Mouse (Mus musculus): ENCODE measurements at regions not wholly inside any gene's neighbourhood (a gene's known extent, or its start where the extent isn't known, plus 50 kb on each side); places are given as distances from the start of the nearest gene placed in this dataset.

GRCm38 (mm10) chr14:48942882-48943281, 123.0 kb upstream of the Ap5m1 start:
- no peaks in the 10 kb centered on the region for H3K36me3 ChIP-seq (ENCODE audit: insufficient read depth, low read length)
- TF ChIP-seq POU5F1 (IDR thresholded peaks at IDR 0.05; ENCODE audit: borderline replicate concordance, low read length) (no peak), NANOG (IDR thresholded peaks at IDR 0.05; ENCODE audit: borderline replicate concordance, low read length) (no peak), CTCF (conservative IDR thresholded peaks at IDR 0.05; ENCODE audit: low read length) (no peak)
- H3K27me3 ChIP-seq (ENCODE audit: insufficient read depth, low read length): no peaks in the 10 kb centered on the region
- no peak overlapping the region for H3K4me3 ChIP-seq (replicated peaks; ENCODE audit: low read length)
- H3K9me3 ChIP-seq (ENCODE audit: low read length): no peaks in the 10 kb centered on the region
- no peaks in the 10 kb centered on the region for H3K4me1 ChIP-seq (replicated peaks; ENCODE audit: low read depth, low read length)

- Histone ChIP-seq H3K4me3 (replicated peaks; ENCODE audit: low read length) (no peak overlapping the region), H3K27me3 (ENCODE audit: insufficient read depth, low read length) (no peaks in the 10 kb centered on the region), H3K9me3 (ENCODE audit: low read length) (no peaks in the 10 kb centered on the region), H3K4me1 (replicated peaks; ENCODE audit: low read depth, low read length) (no peaks in the 10 kb centered on the region), H3K36me3 (ENCODE audit: insufficient read depth, low read length) (no peaks in the 10 kb centered on the region)
- TF ChIP-seq CTCF (conservative IDR thresholded peaks at IDR 0.05; ENCODE audit: low read length) (no peak), POU5F1 (IDR thresholded peaks at IDR 0.05; ENCODE audit: borderline replicate concordance, low read length) (no peak), NANOG (IDR thresholded peaks at IDR 0.05; ENCODE audit: borderline replicate concordance, low read length) (no peak)
Observed at GRCm38 (mm10) chr14:48930886-48931285, 135.0 kb upstream of the Ap5m1 start.

GRCm38 (mm10) chr14:48925870-48926269, 140.0 kb upstream of the Ap5m1 start:
- Histone ChIP-seq H3K4me1 (replicated peaks; ENCODE audit: low read depth, low read length) (no peaks in the 10 kb centered on the region), H3K36me3 (ENCODE audit: insufficient read depth, low read length) (no peaks in the 10 kb centered on the region), H3K4me3 (replicated peaks; ENCODE audit: low read length) (no peak overlapping the region), H3K9me3 (ENCODE audit: low read length) (no peaks in the 10 kb centered on the region), H3K27me3 (ENCODE audit: insufficient read depth, low read length) (no peaks in the 10 kb centered on the region)
- TF ChIP-seq POU5F1 (IDR thresholded peaks at IDR 0.05; ENCODE audit: borderline replicate concordance, low read length): no peak
- no peak for TF ChIP-seq CTCF (conservative IDR thresholded peaks at IDR 0.05; ENCODE audit: low read length)
- TF ChIP-seq NANOG (IDR thresholded peaks at IDR 0.05; ENCODE audit: borderline replicate concordance, low read length): no peak

- Histone ChIP-seq H3K36me3 (ENCODE audit: insufficient read depth, low read length) (no peaks in the 10 kb centered on the region), H3K4me1 (replicated peaks; ENCODE audit: low read depth, low read length) (peaks cover 4% of the 10 kb centered on the region; the same call in 1 of the 2 replicates), H3K27me3 (ENCODE audit: insufficient read depth, low read length) (no peaks in the 10 kb centered on the region), H3K4me3 (replicated peaks; ENCODE audit: low read length) (no peak overlapping the region), H3K9me3 (ENCODE audit: low read length) (no peaks in the 10 kb centered on the region)
- no peak for TF ChIP-seq NANOG (IDR thresholded peaks at IDR 0.05; ENCODE audit: borderline replicate concordance, low read length)
- TF ChIP-seq CTCF (conservative IDR thresholded peaks at IDR 0.05; ENCODE audit: low read length): no peak
- TF ChIP-seq POU5F1 (IDR thresholded peaks at IDR 0.05; ENCODE audit: borderline replicate concordance, low read length): no peak
Observed at GRCm38 (mm10) chr14:48909420-48909819, 156.5 kb upstream of the Ap5m1 start.

- Histone ChIP-seq H3K27me3 (ENCODE audit: insufficient read depth, low read length) (no peaks in the 10 kb centered on the region), H3K9me3 (ENCODE audit: low read length) (no peaks in the 10 kb centered on the region), H3K4me3 (replicated peaks; ENCODE audit: low read length) (no peak overlapping the region), H3K4me1 (replicated peaks; ENCODE audit: low read depth, low read length) (peaks cover 4% of the 10 kb centered on the region; the same call in 1 of the 2 replicates), H3K36me3 (ENCODE audit: insufficient read depth, low read length) (no peaks in the 10 kb centered on the region)
- no peak for TF ChIP-seq NANOG (IDR thresholded peaks at IDR 0.05; ENCODE audit: borderline replicate concordance, low read length)
- TF ChIP-seq CTCF (conservative IDR thresholded peaks at IDR 0.05; ENCODE audit: low read length): no peak
Observed at GRCm38 (mm10) chr14:48907991-48908698, 157.8 kb upstream of the Ap5m1 start.

GRCm38 (mm10) chr14:48907403-48907973, 158.4 kb upstream of the Ap5m1 start:
- H3K4me3 ChIP-seq (replicated peaks; ENCODE audit: low read length): no peak overlapping the region
- no peaks in the 10 kb centered on the region for H3K27me3 ChIP-seq (ENCODE audit: insufficient read depth, low read length)
- H3K4me1 ChIP-seq (replicated peaks; ENCODE audit: low read depth, low read length): peaks cover 4% of the 10 kb centered on the region; the same call in 1 of the 2 replicates
- TF ChIP-seq NANOG (IDR thresholded peaks at IDR 0.05; ENCODE audit: borderline replicate concordance, low read length): no peak
- TF ChIP-seq CTCF (conservative IDR thresholded peaks at IDR 0.05; ENCODE audit: low read length): no peak
- TF ChIP-seq POU5F1 (IDR thresholded peaks at IDR 0.05; ENCODE audit: borderline replicate concordance, low read length): no peak
- H3K36me3 ChIP-seq (ENCODE audit: insufficient read depth, low read length): no peaks in the 10 kb centered on the region
- no peaks in the 10 kb centered on the region for H3K9me3 ChIP-seq (ENCODE audit: low read length)

GRCm38 (mm10) chr14:48906956-48907355, 158.9 kb upstream of the Ap5m1 start:
- Histone ChIP-seq H3K9me3 (ENCODE audit: low read length) (no peaks in the 10 kb centered on the region), H3K4me1 (replicated peaks; ENCODE audit: low read depth, low read length) (peaks cover 4% of the 10 kb centered on the region; the same call in 1 of the 2 replicates), H3K36me3 (ENCODE audit: insufficient read depth, low read length) (no peaks in the 10 kb centered on the region), H3K27me3 (ENCODE audit: insufficient read depth, low read length) (no peaks in the 10 kb centered on the region), H3K4me3 (replicated peaks; ENCODE audit: low read length) (no peak overlapping the region)
- no peak for TF ChIP-seq POU5F1 (IDR thresholded peaks at IDR 0.05; ENCODE audit: borderline replicate concordance, low read length)
- no peak for TF ChIP-seq NANOG (IDR thresholded peaks at IDR 0.05; ENCODE audit: borderline replicate concordance, low read length)
- TF ChIP-seq CTCF (conservative IDR thresholded peaks at IDR 0.05; ENCODE audit: low read length): no peak

GRCm38 (mm10) chr14:48904576-48904975, 161.3 kb upstream of the Ap5m1 start:
- H3K4me3 ChIP-seq (replicated peaks; ENCODE audit: low read length): no peak overlapping the region
- no peaks in the 10 kb centered on the region for H3K36me3 ChIP-seq (ENCODE audit: insufficient read depth, low read length)
- TF ChIP-seq POU5F1 (IDR thresholded peaks at IDR 0.05; ENCODE audit: borderline replicate concordance, low read length) (no peak), CTCF (conservative IDR thresholded peaks at IDR 0.05; ENCODE audit: low read length) (no peak), NANOG (IDR thresholded peaks at IDR 0.05; ENCODE audit: borderline replicate concordance, low read length) (no peak)
- peaks cover 3% of the 10 kb centered on the region; the same call in 1 of the 2 replicates for H3K27me3 ChIP-seq (ENCODE audit: insufficient read depth, low read length)
- H3K4me1 ChIP-seq (replicated peaks; ENCODE audit: low read depth, low read length): peaks cover 4% of the 10 kb centered on the region; the same call in 1 of the 2 replicates
- no peaks in the 10 kb centered on the region for H3K9me3 ChIP-seq (ENCODE audit: low read length)
